ENCODE assay signal across 8 mouse cellular contexts in the genomic region with DNA sequence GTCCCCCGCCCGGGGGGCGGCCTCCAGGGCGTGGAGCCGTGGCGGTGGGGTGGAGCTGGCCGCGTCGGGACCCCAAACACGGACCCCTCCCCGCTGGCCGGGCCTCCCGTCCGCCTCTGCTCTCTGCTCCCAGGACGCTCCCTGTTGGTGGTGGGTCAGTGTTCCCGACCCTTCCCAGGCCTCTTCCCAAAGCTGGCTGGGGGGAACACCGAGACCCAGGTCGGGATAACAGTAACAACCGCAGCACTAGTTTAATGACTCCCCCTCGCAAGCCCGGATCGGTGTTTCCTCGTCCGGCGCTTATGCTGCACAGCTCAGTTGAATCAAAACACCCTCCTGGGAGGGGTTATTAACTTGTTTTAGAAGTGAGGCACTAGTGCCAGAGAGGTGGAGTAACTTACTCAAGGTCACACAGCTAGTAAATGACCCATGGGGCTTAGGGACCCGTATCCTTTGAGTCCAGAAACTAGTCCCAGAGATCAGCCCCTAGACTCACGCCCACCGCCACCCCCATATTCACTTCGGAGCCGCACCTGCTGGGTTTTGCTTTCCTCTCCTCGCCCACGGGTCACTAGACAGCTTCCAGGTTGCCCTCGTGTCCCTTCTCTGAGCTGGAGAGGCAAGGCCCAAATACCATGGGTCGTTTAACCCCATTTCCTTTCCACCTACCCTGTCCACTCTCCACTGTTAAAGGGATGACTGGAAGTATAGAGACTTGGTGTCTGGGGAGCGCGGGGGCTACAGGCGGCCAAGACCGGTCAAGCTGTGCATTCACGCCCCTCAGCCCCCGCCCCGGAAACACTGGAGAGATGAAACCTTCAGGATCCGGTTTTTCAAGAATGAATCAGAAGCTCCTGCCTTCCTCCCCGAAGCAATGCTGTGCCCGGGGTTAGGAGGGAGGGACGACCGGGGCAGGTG. TPM values are rescaled to one million over a fixed set of nuclear protein-coding genes. Genes with fewer than 3 reads are reported as not detected.
A peak's percentile ranks its signal among the peaks of the same experiment; 100 is the strongest.
DNase-seq lines count a peak whose midpoint lies in the region; ATAC-seq and TF ChIP-seq lines count a peak whose summit lies in the region.

No protein-coding gene starts in this region.

- H3K27me3 ChIP-seq in hindbrain, embryonic 14.5 days (ENCODE audit: control insufficient read depth, insufficient read depth, low read length): no peaks in the 10 kb centered on the region
- H3K27me3 ChIP-seq in lung, embryonic 16.5 days (ENCODE audit: control insufficient read depth, insufficient read depth, low read depth, low read length): no peaks in the 10 kb centered on the region
- H3K27me3 ChIP-seq in stomach, embryonic 16.5 days (ENCODE audit: control insufficient read depth, insufficient read depth, low read length): no peaks in the 10 kb centered on the region

- peak overlapping the region; percentile 91 for H3K27ac ChIP-seq in gastrocnemius, adult 2 months
- H3K27ac ChIP-seq in hindbrain, embryonic 14.5 days: peak overlapping the region; percentile 67
- peak overlapping the region; percentile 77 for H3K27ac ChIP-seq in lung, embryonic 16.5 days (ENCODE audit: low read length)
- H3K27ac ChIP-seq in stomach, embryonic 16.5 days (ENCODE audit: low read length): peak overlapping the region; percentile 90

- peaks cover 16% of the 10 kb centered on the region for H3K4me1 ChIP-seq in hindbrain, embryonic 14.5 days (replicated peaks; ENCODE audit: control insufficient read depth, insufficient read depth, low read length)
- H3K4me1 ChIP-seq in lung, embryonic 16.5 days (replicated peaks; ENCODE audit: control insufficient read depth, insufficient read depth, low read length): peaks cover 20% of the 10 kb centered on the region
- peaks cover 19% of the 10 kb centered on the region for H3K4me1 ChIP-seq in stomach, embryonic 16.5 days (ENCODE audit: control insufficient read depth, insufficient read depth, low read length)

- WGBS in hindbrain, embryonic 14.5 days: 4% methylated on average over 44 of the region's 46 CpGs
- WGBS in lung, embryonic 16.5 days: 2% methylated on average over 46 of the region's 46 CpGs
- WGBS in stomach, embryonic 16.5 days: under 1% methylated on average over 45 of the region's 46 CpGs

- H3K36me3 ChIP-seq in hindbrain, embryonic 14.5 days (replicated peaks; ENCODE audit: control insufficient read depth, insufficient read depth): no peaks in the 10 kb centered on the region; the same call in 1 of the 2 replicates
- H3K36me3 ChIP-seq in lung, embryonic 16.5 days (ENCODE audit: control insufficient read depth, insufficient read depth, low read length): 0 out of 2 replicates have a peak, but pooled peaks cover 5% of the 10 kb centered on the region
- no peaks in the 10 kb centered on the region for H3K36me3 ChIP-seq in stomach, embryonic 16.5 days (ENCODE audit: control insufficient read depth, insufficient read depth, low read length)

- no peak for TF ChIP-seq CTCF in gastrocnemius, adult 2 months (IDR thresholded peaks at IDR 0.05)

- peak overlapping the region; percentile 88 for H3K9ac ChIP-seq in hindbrain, embryonic 14.5 days
- H3K9ac ChIP-seq in lung, embryonic 16.5 days (ENCODE audit: low read length): peak overlapping the region; percentile 93
- H3K9ac ChIP-seq in stomach, embryonic 16.5 days (ENCODE audit: low read length): peak overlapping the region; percentile 93

- peak overlapping the region; percentile 90 for H3K4me3 ChIP-seq in gastrocnemius, adult 2 months
- H3K4me3 ChIP-seq in hindbrain, embryonic 14.5 days (replicated peaks; ENCODE audit: low read length): peak overlapping the region; percentile 96
- H3K4me3 ChIP-seq in lung, embryonic 16.5 days (ENCODE audit: low read length): peak overlapping the region; percentile 81
- H3K4me3 ChIP-seq in stomach, embryonic 16.5 days (replicated peaks; ENCODE audit: low read length): peak overlapping the region; percentile 91

- no peaks in the 10 kb centered on the region for H3K9me3 ChIP-seq in hindbrain, embryonic 14.5 days (ENCODE audit: control insufficient read depth, low read length)
- no peaks in the 10 kb centered on the region for H3K9me3 ChIP-seq in lung, embryonic 16.5 days (ENCODE audit: control insufficient read depth, low read length)
- H3K9me3 ChIP-seq in stomach, embryonic 16.5 days (replicated peaks; ENCODE audit: control insufficient read depth, low read length): no peaks in the 10 kb centered on the region

- intact Hi-C loops in gastrocnemius, adult 2 months (cut with DNase I): no loop called here

- peak; percentile 21 for ATAC-seq in CD4-positive, CD25-positive, alpha-beta regulatory T cell, adult 4 months
- peak; percentile 46 for ATAC-seq in hindbrain, embryonic 14.5 days (ENCODE audit: low FRiP score)
- ATAC-seq in lung, embryonic 16.5 days (ENCODE audit: low read depth): no peak; the same call in 1 of the 2 replicates
- peak; percentile 22; the same call in 1 of the 2 replicates for ATAC-seq in stomach, embryonic 16.5 days (ENCODE audit: insufficient read depth, low FRiP score)

- DNase-seq in gastrocnemius, adult 2 months: no peak
- no peak for DNase-seq in gastrocnemius, adult 8-10 months (ENCODE audit: low spot score in 2 of 2)
- DNase-seq in embryo, embryonic 9.5 days (ENCODE audit: extremely low spot score): peak; percentile 30
- no peak for DNase-seq in hindbrain, embryonic 14.5 days (ENCODE audit: low spot score)
- DNase-seq in ovary, postnatal 10 days (ENCODE audit: low spot score): no peak

- H3K4me2 ChIP-seq in hindbrain, embryonic 14.5 days (replicated peaks): peak overlapping the region; percentile 96
- peak overlapping the region; percentile 90 for H3K4me2 ChIP-seq in lung, embryonic 16.5 days (ENCODE audit: low read depth, low read length)
- H3K4me2 ChIP-seq in stomach, embryonic 16.5 days (ENCODE audit: low read depth, low read length): peak overlapping the region; percentile 83

RNA-seq across cellular contexts. Expression of gene Gipc1, which starts 0.5 kb away (rescaled TPM):
- total RNA-seq in gastrocnemius, adult 2 months (2021): 10 to 100 TPM; 17.8 to 20.3 TPM
- 10 to 100 TPM; 14.5 to 18.1 (median 17.6) TPM for total RNA-seq in gastrocnemius, adult 8-10 months (2022)
- polyA plus RNA-seq in CD4-positive, CD25-positive, alpha-beta regulatory T cell, adult 4 months (2017; shearing (Covaris generic)): 10 to 100 TPM; 14.8 to 21.9 TPM
- 102 and 119 TPM in 2 replicates for polyA plus RNA-seq in hindbrain, embryonic 14.5 days (2014; fragmentation: Nextera tagmentation; extraction: Ambion mirVana)
- 178 and 190 TPM in 2 replicates for polyA plus RNA-seq in lung, embryonic 16.5 days (2015; fragmentation: Nextera tagmentation; extraction: Ambion mirVana)
- polyA plus RNA-seq in stomach, embryonic 16.5 days (2015; fragmentation: Nextera tagmentation; extraction: Ambion mirVana): 190 TPM in 2 replicates

RNA-seq across cellular contexts. Expression of gene Ptger1, which starts 13.5 kb away (rescaled TPM):
- total RNA-seq in gastrocnemius, adult 2 months (2021): under 1 TPM; 0.08 to 0.39 TPM
- total RNA-seq in gastrocnemius, adult 8-10 months (2022): under 1 TPM in 2 of 4 experiments, not detected in 2; 0.15 to 0.16 TPM
- 1 to 10 TPM; 1.2 TPM for polyA plus RNA-seq in CD4-positive, CD25-positive, alpha-beta regulatory T cell, adult 4 months (2017; shearing (Covaris generic))
- 1.8 and 1.9 TPM in 2 replicates for polyA plus RNA-seq in hindbrain, embryonic 14.5 days (2014; fragmentation: Nextera tagmentation; extraction: Ambion mirVana)
- 1.4 TPM in 2 replicates for polyA plus RNA-seq in lung, embryonic 16.5 days (2015; fragmentation: Nextera tagmentation; extraction: Ambion mirVana)
- 5.7 and 6.3 TPM in 2 replicates for polyA plus RNA-seq in stomach, embryonic 16.5 days (2015; fragmentation: Nextera tagmentation; extraction: Ambion mirVana)

RNA-seq across cellular contexts. Expression of gene Dnajb1, which starts 45.0 kb away (rescaled TPM):
- total RNA-seq in gastrocnemius, adult 2 months (2021): 10 to 100 TPM in 1 of 2 experiments, 1 to 10 TPM in 1; 3.6 to 11.8 TPM
- 1 to 10 TPM; 3.6 to 7.9 (median 3.8) TPM for total RNA-seq in gastrocnemius, adult 8-10 months (2022)
- 10 to 100 TPM; 44.9 to 62.3 TPM for polyA plus RNA-seq in CD4-positive, CD25-positive, alpha-beta regulatory T cell, adult 4 months (2017; shearing (Covaris generic))
- 45.8 and 47.8 TPM in 2 replicates for polyA plus RNA-seq in hindbrain, embryonic 14.5 days (2014; fragmentation: Nextera tagmentation; extraction: Ambion mirVana)
- polyA plus RNA-seq in lung, embryonic 16.5 days (2015; fragmentation: Nextera tagmentation; extraction: Ambion mirVana): 65.0 and 65.2 TPM in 2 replicates
- 69.6 and 74.3 TPM in 2 replicates for polyA plus RNA-seq in stomach, embryonic 16.5 days (2015; fragmentation: Nextera tagmentation; extraction: Ambion mirVana)

RNA-seq across cellular contexts. Expression of gene Tecr, which starts 45.2 kb away (rescaled TPM):
- 100 to 1,000 TPM; 416 to 566 TPM for total RNA-seq in gastrocnemius, adult 2 months (2021)
- 100 to 1,000 TPM; 461 to 506 (median 481) TPM for total RNA-seq in gastrocnemius, adult 8-10 months (2022)
- polyA plus RNA-seq in CD4-positive, CD25-positive, alpha-beta regulatory T cell, adult 4 months (2017; shearing (Covaris generic)): 100 to 1,000 TPM; 408 to 507 TPM
- polyA plus RNA-seq in hindbrain, embryonic 14.5 days (2014; fragmentation: Nextera tagmentation; extraction: Ambion mirVana): 1,444 and 1,536 TPM in 2 replicates
- polyA plus RNA-seq in lung, embryonic 16.5 days (2015; fragmentation: Nextera tagmentation; extraction: Ambion mirVana): 491 and 509 TPM in 2 replicates
- 503 and 554 TPM in 2 replicates for polyA plus RNA-seq in stomach, embryonic 16.5 days (2015; fragmentation: Nextera tagmentation; extraction: Ambion mirVana)

RNA-seq across cellular contexts. Expression of gene Pkn1, which starts 46.0 kb away (rescaled TPM):
- 10 to 100 TPM; 25.8 to 29.9 TPM for total RNA-seq in gastrocnemius, adult 2 months (2021)
- 10 to 100 TPM; 23.2 to 24.1 (median 23.6) TPM for total RNA-seq in gastrocnemius, adult 8-10 months (2022)
- polyA plus RNA-seq in CD4-positive, CD25-positive, alpha-beta regulatory T cell, adult 4 months (2017; shearing (Covaris generic)): 10 to 100 TPM; 21.0 to 25.9 TPM
- 30.2 and 30.4 TPM in 2 replicates for polyA plus RNA-seq in hindbrain, embryonic 14.5 days (2014; fragmentation: Nextera tagmentation; extraction: Ambion mirVana)
- polyA plus RNA-seq in lung, embryonic 16.5 days (2015; fragmentation: Nextera tagmentation; extraction: Ambion mirVana): 27.2 and 31.8 TPM in 2 replicates
- polyA plus RNA-seq in stomach, embryonic 16.5 days (2015; fragmentation: Nextera tagmentation; extraction: Ambion mirVana): 14.7 and 19.9 TPM in 2 replicates
